ENCODE assay signal across 17 mouse cellular contexts in the genomic region with DNA sequence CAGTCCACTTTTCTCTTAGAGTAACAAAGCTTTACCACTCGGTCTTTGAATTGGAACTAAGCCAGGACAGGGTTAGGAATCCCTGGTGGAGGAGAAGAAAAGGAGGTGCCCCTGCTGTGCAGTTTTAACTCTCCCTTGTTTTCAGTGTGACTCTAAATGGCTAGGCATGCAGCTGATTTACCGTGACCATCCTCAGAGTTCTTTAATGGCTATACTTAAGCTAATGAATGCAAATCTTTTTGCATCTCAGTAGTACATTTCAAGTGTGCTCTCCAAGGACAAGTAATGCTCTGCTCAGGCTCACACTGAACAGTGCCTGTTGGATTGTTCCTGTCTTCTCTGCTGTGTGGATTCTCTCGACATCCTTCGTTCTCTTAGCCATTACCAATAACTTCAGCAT. TPM values are rescaled to one million over a fixed set of nuclear protein-coding genes. Genes with fewer than 3 reads are reported as not detected.
DNase-seq lines count a peak whose midpoint lies in the region; ATAC-seq lines count a peak whose summit lies in the region.
"Had no signal": no experiment of that assay in that cellular context is flagged by ENCODE, and none has a peak within 500 bp of the region (broad histone marks: within the 10 kb centered on the region; RNA-seq: fewer than 3 reads in every experiment).

No protein-coding gene starts in this region.

- intact Hi-C loops in gastrocnemius, postnatal 36 days (cut with DNase I): no loop called here

- H3K27me3 ChIP-seq in embryonic facial prominence, embryonic 14.5 days (replicated peaks; ENCODE audit: control insufficient read depth, insufficient read depth, low read length): no peaks in the 10 kb centered on the region
- H3K27me3 ChIP-seq in embryonic facial prominence, embryonic 10.5 days (replicated peaks; ENCODE audit: low read depth, poor library complexity, severe bottlenecking): no peaks in the 10 kb centered on the region
- H3K27me3 ChIP-seq in midbrain, embryonic 10.5 days (ENCODE audit: low read depth, poor library complexity, severe bottlenecking): no peaks in the 10 kb centered on the region
- no peaks in the 10 kb centered on the region for H3K27me3 ChIP-seq in neural tube, embryonic 14.5 days (ENCODE audit: control insufficient read depth, insufficient read depth, low read length)
- H3K27me3 ChIP-seq: lung, embryonic 15.5 days; megakaryocyte, embryonic 14.5 days had no signal

- no peak overlapping the region for H3K4me2 ChIP-seq in embryonic facial prominence, embryonic 14.5 days (ENCODE audit: low read depth, low read length)
- no peak overlapping the region for H3K4me2 ChIP-seq in neural tube, embryonic 14.5 days (ENCODE audit: low read depth, low read length)
- H3K4me2 ChIP-seq: liver, embryonic 11.5 days; lung, embryonic 15.5 days had no signal

- H3K36me3 ChIP-seq in embryonic facial prominence, embryonic 14.5 days (ENCODE audit: control insufficient read depth, insufficient read depth, low read length): peaks cover 30% of the 10 kb centered on the region
- H3K36me3 ChIP-seq in embryonic facial prominence, embryonic 10.5 days (replicated peaks): peaks cover 24% of the 10 kb centered on the region
- H3K36me3 ChIP-seq in midbrain, embryonic 10.5 days: peaks cover 23% of the 10 kb centered on the region
- H3K36me3 ChIP-seq in neural tube, embryonic 14.5 days (ENCODE audit: control insufficient read depth, insufficient read depth, low read length): no peaks in the 10 kb centered on the region
- H3K36me3 ChIP-seq: lung, embryonic 15.5 days had no signal

- DNase-seq in embryonic facial prominence, embryonic 14.5 days (ENCODE audit: low spot score): peak; percentile 31
- DNase-seq in embryonic facial prominence, embryonic 10.5 days (ENCODE audit: low spot score): no peak
- DNase-seq in embryo, embryonic 9.5 days (ENCODE audit: extremely low spot score): peak; percentile 6
- peak; percentile 21 for DNase-seq in midbrain, embryonic 10.5 days (ENCODE audit: low spot score)
- DNase-seq in testis, postnatal 14 days (ENCODE audit: low spot score): no peak
- no peak for DNase-seq in gastrocnemius, postnatal 36 days
- DNase-seq: adrenal gland, postnatal 10 days; heart, postnatal 14 days; kidney, postnatal 14 days had no signal

- H3K9me3 ChIP-seq in embryonic facial prominence, embryonic 14.5 days (ENCODE audit: control insufficient read depth, low read length): no peaks in the 10 kb centered on the region
- no peaks in the 10 kb centered on the region for H3K9me3 ChIP-seq in embryonic facial prominence, embryonic 10.5 days
- H3K9me3 ChIP-seq in midbrain, embryonic 10.5 days (replicated peaks): no peaks in the 10 kb centered on the region
- no peaks in the 10 kb centered on the region for H3K9me3 ChIP-seq in neural tube, embryonic 14.5 days (ENCODE audit: control insufficient read depth, low read length)
- H3K9me3 ChIP-seq: lung, embryonic 15.5 days; megakaryocyte, embryonic 14.5 days had no signal

- H3K9ac ChIP-seq in embryonic facial prominence, embryonic 14.5 days (ENCODE audit: low read depth, low read length): no peak overlapping the region
- no peak overlapping the region for H3K9ac ChIP-seq in neural tube, embryonic 14.5 days (replicated peaks; ENCODE audit: low read depth, low read length)
- H3K9ac ChIP-seq: lung, embryonic 15.5 days had no signal

- ATAC-seq in embryonic facial prominence, embryonic 14.5 days (ENCODE audit: low read depth): no peak; the same call in 1 of the 2 replicates
- peak; percentile 79 for ATAC-seq in neural tube, embryonic 14.5 days (ENCODE audit: low read depth)
- ATAC-seq in CD4-positive, CD25-positive, alpha-beta regulatory T cell, adult 4 months: no peak
- ATAC-seq: intestine, embryonic 16.5 days had no signal

- no peak overlapping the region for H3K27ac ChIP-seq in embryonic facial prominence, embryonic 14.5 days (replicated peaks; ENCODE audit: low read depth, low read length)
- H3K27ac ChIP-seq in embryonic facial prominence, embryonic 10.5 days (replicated peaks): no peak overlapping the region
- peak overlapping the region; percentile 68; the same call in 1 of the 2 replicates for H3K27ac ChIP-seq in midbrain, embryonic 10.5 days (replicated peaks)
- no peak overlapping the region for H3K27ac ChIP-seq in neural tube, embryonic 14.5 days (ENCODE audit: low read depth, low read length)
- H3K27ac ChIP-seq: lung, embryonic 15.5 days had no signal

- no peaks in the 10 kb centered on the region for H3K4me1 ChIP-seq in embryonic facial prominence, embryonic 14.5 days (ENCODE audit: control insufficient read depth, insufficient read depth, low read length)
- H3K4me1 ChIP-seq in embryonic facial prominence, embryonic 10.5 days: no peaks in the 10 kb centered on the region
- peaks cover 19% of the 10 kb centered on the region for H3K4me1 ChIP-seq in midbrain, embryonic 10.5 days
- peaks cover 5% of the 10 kb centered on the region; the same call in 1 of the 2 replicates for H3K4me1 ChIP-seq in neural tube, embryonic 14.5 days (ENCODE audit: control insufficient read depth, insufficient read depth, low read length)
- H3K4me1 ChIP-seq: megakaryocyte, embryonic 14.5 days had no signal

- H3K4me3 ChIP-seq in embryonic facial prominence, embryonic 14.5 days (ENCODE audit: low read depth, low read length): no peak overlapping the region
- no peak overlapping the region for H3K4me3 ChIP-seq in embryonic facial prominence, embryonic 10.5 days
- H3K4me3 ChIP-seq in midbrain, embryonic 10.5 days: no peak overlapping the region
- H3K4me3 ChIP-seq in neural tube, embryonic 14.5 days (ENCODE audit: low read depth, low read length): no peak overlapping the region
- H3K4me3 ChIP-seq: lung, embryonic 15.5 days; megakaryocyte, embryonic 14.5 days had no signal

- WGBS in embryonic facial prominence, embryonic 14.5 days: 28% methylated on average over 4 of the region's 4 CpGs
- 27% methylated on average over 4 of the region's 4 CpGs for WGBS in embryonic facial prominence, embryonic 10.5 days
- 16% methylated on average over 4 of the region's 4 CpGs for WGBS in midbrain, embryonic 10.5 days
- 5% methylated on average over 4 of the region's 4 CpGs for WGBS in neural tube, embryonic 14.5 days

RNA-seq across cellular contexts. Expression of gene 4930544G11Rik, which starts 19.2 kb away (rescaled TPM):
- not detected in 2 replicates for polyA plus RNA-seq in embryonic facial prominence, embryonic 14.5 days (2014; fragmentation: Nextera tagmentation; extraction: Ambion mirVana)
- not detected in 2 replicates for polyA plus RNA-seq in embryonic facial prominence, embryonic 10.5 days (2016; fragmentation: Nextera tagmentation; extraction: Ambion mirVana)
- polyA plus RNA-seq in midbrain, embryonic 10.5 days (2016; fragmentation: Nextera tagmentation; extraction: Ambion mirVana): not detected in 2 replicates
- polyA plus RNA-seq in neural tube, embryonic 14.5 days (2014; fragmentation: Nextera tagmentation; extraction: Ambion mirVana): not detected in 2 replicates
- not detected for total RNA-seq in gastrocnemius, postnatal 36 days (2021)
- not detected for polyA plus RNA-seq in CD4-positive, CD25-positive, alpha-beta regulatory T cell, adult 4 months (2017; shearing (Covaris generic))
- total RNA-seq: adrenal gland, postnatal 10 days; heart, postnatal 14 days; layer of hippocampus, postnatal 14 days; left cerebral cortex, postnatal 25 days had no signal
- polyA plus RNA-seq: intestine, embryonic 16.5 days; liver, embryonic 11.5 days; lung, embryonic 15.5 days had no signal

Comparison
In these comparisons a context has a peak if more than half of its experiments do, and no peak if none do; other contexts are left out.
1. DNase-seq: peak in embryonic facial prominence, embryonic 14.5 days (single experiment), embryo, embryonic 9.5 days (single experiment) and midbrain, embryonic 10.5 days (single experiment); none in embryonic facial prominence, embryonic 10.5 days (single experiment), testis, postnatal 14 days (single experiment) and gastrocnemius, postnatal 36 days (0 of 2).